In the genomic region with DNA sequence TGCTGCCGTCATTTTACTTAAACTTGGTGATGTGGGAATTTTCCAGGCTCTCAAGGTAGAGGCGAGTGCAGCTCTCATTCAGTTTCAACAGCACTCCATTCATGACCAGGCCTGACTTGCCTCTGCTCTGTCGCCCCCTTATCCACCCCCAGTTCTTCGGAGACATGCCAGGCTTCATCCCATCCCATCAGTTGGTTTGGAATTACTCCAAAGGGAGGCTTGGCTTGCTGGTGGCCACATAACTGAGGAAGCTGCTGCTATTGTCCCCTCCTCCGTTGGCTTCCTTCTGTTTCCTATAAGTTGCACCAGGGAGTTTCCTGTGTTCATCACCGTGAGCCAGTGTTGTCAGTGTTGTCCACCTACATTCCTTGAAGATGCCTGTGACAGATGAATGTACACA, we compare ENCODE assay signal across 14 mouse cellular contexts. TPM values are rescaled to one million over a fixed set of nuclear protein-coding genes. Genes with fewer than 3 reads are reported as not detected.
DNase-seq lines count a peak whose midpoint lies in the region; ATAC-seq and TF ChIP-seq lines count a peak whose summit lies in the region.
"Had no signal": no experiment of that assay in that cellular context is flagged by ENCODE, and none has a peak within 500 bp of the region (broad histone marks: within the 10 kb centered on the region; RNA-seq: fewer than 3 reads in every experiment).

No protein-coding gene starts in this region.

- WGBS in intestine, embryonic 16.5 days = 71% methylated on average over 6 of the region's 6 CpGs
- 67% methylated on average over 6 of the region's 6 CpGs for WGBS in intestine, embryonic 15.5 days
- WGBS in lung, postnatal 0 days = 38% methylated on average over 6 of the region's 6 CpGs
- 52% methylated on average over 6 of the region's 6 CpGs for WGBS in stomach, postnatal 0 days

- no peak overlapping the region for H3K4me3 ChIP-seq in intestine, embryonic 16.5 days (ENCODE audit: low read length)
- H3K4me3 ChIP-seq in intestine, embryonic 15.5 days (replicated peaks) = no peak overlapping the region
- no peak overlapping the region for H3K4me3 ChIP-seq in lung, postnatal 0 days (ENCODE audit: low read depth, low read length)
- H3K4me3 ChIP-seq in stomach, postnatal 0 days (ENCODE audit: low read depth, low read length) = no peak overlapping the region
- H3K4me3 ChIP-seq: forebrain, embryonic 13.5 days; hindbrain, embryonic 10.5 days; liver, embryonic 13.5 days; midbrain, embryonic 13.5 days; neural tube, embryonic 12.5 days had no signal

- H3K27ac ChIP-seq in intestine, embryonic 16.5 days (ENCODE audit: low read length) = 0 out of 2 replicates have a peak overlapping the region, but pooled peaks have one; percentile 5
- H3K27ac ChIP-seq in intestine, embryonic 15.5 days = no peak overlapping the region
- peak overlapping the region; percentile 4; the same call in 1 of the 2 replicates for H3K27ac ChIP-seq in lung, postnatal 0 days (ENCODE audit: low read length)
- peak overlapping the region; percentile 40 for H3K27ac ChIP-seq in stomach, postnatal 0 days (replicated peaks)
- H3K27ac ChIP-seq: forebrain, embryonic 13.5 days; hindbrain, embryonic 10.5 days; liver, embryonic 13.5 days; midbrain, embryonic 13.5 days; neural tube, embryonic 12.5 days had no signal

- H3K4me1 ChIP-seq in intestine, embryonic 16.5 days (ENCODE audit: control insufficient read depth, insufficient read depth, low read length) = peaks cover 27% of the 10 kb centered on the region
- H3K4me1 ChIP-seq in intestine, embryonic 15.5 days (replicated peaks) = peaks cover 29% of the 10 kb centered on the region
- H3K4me1 ChIP-seq in lung, postnatal 0 days (ENCODE audit: insufficient read depth, low read depth, low read length) = peaks cover 17% of the 10 kb centered on the region
- H3K4me1 ChIP-seq in stomach, postnatal 0 days (replicated peaks; ENCODE audit: control insufficient read depth, insufficient read depth) = peaks cover 8% of the 10 kb centered on the region; the same call in 1 of the 2 replicates

- TF ChIP-seq CTCF in lung, postnatal 0 days (IDR thresholded peaks at IDR 0.05) = no peak
- TF ChIP-seq CTCF in stomach, postnatal 0 days (IDR thresholded peaks at IDR 0.05; ENCODE audit: low read depth) = no peak

- no peaks in the 10 kb centered on the region for H3K27me3 ChIP-seq in intestine, embryonic 16.5 days (replicated peaks; ENCODE audit: control insufficient read depth, insufficient read depth, low read length)
- no peaks in the 10 kb centered on the region for H3K27me3 ChIP-seq in intestine, embryonic 15.5 days (replicated peaks)
- H3K27me3 ChIP-seq in lung, postnatal 0 days (replicated peaks; ENCODE audit: insufficient read depth, low read length) = no peaks in the 10 kb centered on the region
- H3K27me3 ChIP-seq in stomach, postnatal 0 days (ENCODE audit: control insufficient read depth, insufficient read depth, low read length) = no peaks in the 10 kb centered on the region
- H3K27me3 ChIP-seq: forebrain, embryonic 13.5 days; liver, embryonic 13.5 days; midbrain, embryonic 13.5 days; neural tube, embryonic 12.5 days had no signal

- H3K36me3 ChIP-seq in intestine, embryonic 16.5 days (ENCODE audit: control insufficient read depth, insufficient read depth, low read length) = no peaks in the 10 kb centered on the region
- peaks cover 2% of the 10 kb centered on the region; the same call in 1 of the 2 replicates for H3K36me3 ChIP-seq in intestine, embryonic 15.5 days
- no peaks in the 10 kb centered on the region for H3K36me3 ChIP-seq in lung, postnatal 0 days (ENCODE audit: insufficient read depth, low read length)
- peaks cover 9% of the 10 kb centered on the region; the same call in 1 of the 2 replicates for H3K36me3 ChIP-seq in stomach, postnatal 0 days (ENCODE audit: control insufficient read depth, insufficient read depth, low read length)

- no peak overlapping the region for H3K9ac ChIP-seq in intestine, embryonic 16.5 days (ENCODE audit: low read depth, low read length)
- H3K9ac ChIP-seq in intestine, embryonic 15.5 days = no peak overlapping the region
- no peak overlapping the region for H3K9ac ChIP-seq in lung, postnatal 0 days (replicated peaks; ENCODE audit: low read depth)
- 0 out of 2 replicates have a peak overlapping the region, but pooled peaks have one; percentile 23 for H3K9ac ChIP-seq in stomach, postnatal 0 days (ENCODE audit: low read length)
- H3K9ac ChIP-seq: forebrain, embryonic 13.5 days; liver, embryonic 13.5 days; midbrain, embryonic 13.5 days; neural tube, embryonic 12.5 days had no signal

- no peaks in the 10 kb centered on the region for H3K9me3 ChIP-seq in intestine, embryonic 16.5 days (ENCODE audit: control insufficient read depth, low read length)
- no peaks in the 10 kb centered on the region for H3K9me3 ChIP-seq in intestine, embryonic 15.5 days
- no peaks in the 10 kb centered on the region for H3K9me3 ChIP-seq in lung, postnatal 0 days (ENCODE audit: low read length)
- H3K9me3 ChIP-seq in stomach, postnatal 0 days (ENCODE audit: control insufficient read depth, low read length) = no peaks in the 10 kb centered on the region
- H3K9me3 ChIP-seq: forebrain, embryonic 13.5 days; hindbrain, embryonic 10.5 days; liver, embryonic 13.5 days; midbrain, embryonic 13.5 days; neural tube, embryonic 12.5 days had no signal

- ATAC-seq in intestine, embryonic 16.5 days = no peak
- ATAC-seq in intestine, embryonic 15.5 days = no peak
- no peak for ATAC-seq in lung, postnatal 0 days
- ATAC-seq in granulocyte monocyte progenitor cell, adult 5-6 weeks (replicated peaks; ENCODE audit: poor library complexity, severe bottlenecking) = 0 out of 2 replicates have a peak, but pooled peaks have one; percentile 12
- no peak for ATAC-seq in stomach, postnatal 0 days (ENCODE audit: low FRiP score, low TSS enrichment)
- ATAC-seq: forebrain, embryonic 13.5 days; midbrain, embryonic 13.5 days had no signal

- DNase-seq in lung, postnatal 0 days (ENCODE audit: low spot score) = no peak
- DNase-seq in lung, adult 18-20 months = no peak
- no peak for DNase-seq in stomach, postnatal 0 days (ENCODE audit: low spot score)
- no peak for DNase-seq in right cerebral cortex, postnatal 14 days
- DNase-seq: adrenal gland, postnatal 25 days; gastrocnemius, postnatal 25 days; liver, embryonic 13.5 days had no signal

- TF ChIP-seq EP300 in lung, postnatal 0 days (IDR thresholded peaks at IDR 0.05) = no peak
- TF ChIP-seq EP300 in stomach, postnatal 0 days (optimal IDR thresholded peaks at IDR 0.05) = no peak

- no peak overlapping the region for H3K4me2 ChIP-seq in intestine, embryonic 16.5 days (ENCODE audit: low read depth, low read length)
- H3K4me2 ChIP-seq in intestine, embryonic 15.5 days (replicated peaks) = no peak overlapping the region
- no peak overlapping the region for H3K4me2 ChIP-seq in lung, postnatal 0 days (replicated peaks; ENCODE audit: low read depth, low read length)
- H3K4me2 ChIP-seq in stomach, postnatal 0 days (replicated peaks; ENCODE audit: low read depth) = no peak overlapping the region
- H3K4me2 ChIP-seq: forebrain, embryonic 13.5 days; liver, embryonic 13.5 days; midbrain, embryonic 13.5 days; neural tube, embryonic 12.5 days had no signal

RNA-seq across cellular contexts. Expression of gene Pptc7, which starts 20.4 kb away (rescaled TPM):
- polyA plus RNA-seq in intestine, embryonic 16.5 days (2015; fragmentation: Nextera tagmentation; extraction: Ambion mirVana) = 6.8 and 9.9 TPM in 2 replicates
- polyA plus RNA-seq in intestine, embryonic 15.5 days (2015; fragmentation: Nextera tagmentation; extraction: Ambion mirVana) = 10.4 and 11.0 TPM in 2 replicates
- 12.2 and 12.7 TPM in 2 replicates for polyA plus RNA-seq in lung, postnatal 0 days (2015; fragmentation: Nextera tagmentation; extraction: Ambion mirVana)
- 12.0 and 14.8 TPM in 2 replicates for total RNA-seq in granulocyte monocyte progenitor cell, adult 5-6 weeks (2014; fragmentation: Nextera tagmentation)
- total RNA-seq in granulocyte monocyte progenitor cell, adult 5-6 weeks (2017) = 17.2 TPM in 2 replicates
- polyA plus RNA-seq in stomach, postnatal 0 days (2015; fragmentation: Nextera tagmentation; extraction: Ambion mirVana) = 7.8 and 8.2 TPM in 2 replicates

RNA-seq across cellular contexts. Expression of gene Tctn1, which starts 40.3 kb away (rescaled TPM):
- 3.2 and 3.5 TPM in 2 replicates for polyA plus RNA-seq in intestine, embryonic 16.5 days (2015; fragmentation: Nextera tagmentation; extraction: Ambion mirVana)
- polyA plus RNA-seq in intestine, embryonic 15.5 days (2015; fragmentation: Nextera tagmentation; extraction: Ambion mirVana) = 3.0 and 3.2 TPM in 2 replicates
- 4.5 and 5.1 TPM in 2 replicates for polyA plus RNA-seq in lung, postnatal 0 days (2015; fragmentation: Nextera tagmentation; extraction: Ambion mirVana)
- 7.2 and 9.3 TPM in 2 replicates for total RNA-seq in granulocyte monocyte progenitor cell, adult 5-6 weeks (2014; fragmentation: Nextera tagmentation)
- 1.8 and 4.3 TPM in 2 replicates for total RNA-seq in granulocyte monocyte progenitor cell, adult 5-6 weeks (2017)
- polyA plus RNA-seq in stomach, postnatal 0 days (2015; fragmentation: Nextera tagmentation; extraction: Ambion mirVana) = 2.3 TPM in 2 replicates

RNA-seq across cellular contexts. Expression of gene Rad9b, which starts 49.5 kb away (rescaled TPM):
- 7.4 and 7.6 TPM in 2 replicates for polyA plus RNA-seq in intestine, embryonic 16.5 days (2015; fragmentation: Nextera tagmentation; extraction: Ambion mirVana)
- 8.6 and 9.2 TPM in 2 replicates for polyA plus RNA-seq in intestine, embryonic 15.5 days (2015; fragmentation: Nextera tagmentation; extraction: Ambion mirVana)
- 6.4 and 6.9 TPM in 2 replicates for polyA plus RNA-seq in lung, postnatal 0 days (2015; fragmentation: Nextera tagmentation; extraction: Ambion mirVana)
- total RNA-seq in granulocyte monocyte progenitor cell, adult 5-6 weeks (2014; fragmentation: Nextera tagmentation) = 1.2 and 3.3 TPM in 2 replicates
- total RNA-seq in granulocyte monocyte progenitor cell, adult 5-6 weeks (2017) = 4.6 and 5.6 TPM in 2 replicates
- 5.2 and 5.3 TPM in 2 replicates for polyA plus RNA-seq in stomach, postnatal 0 days (2015; fragmentation: Nextera tagmentation; extraction: Ambion mirVana)

RNA-seq across cellular contexts. Expression of gene Vps29, which starts 49.6 kb away (rescaled TPM):
- 289 and 291 TPM in 2 replicates for polyA plus RNA-seq in intestine, embryonic 16.5 days (2015; fragmentation: Nextera tagmentation; extraction: Ambion mirVana)
- polyA plus RNA-seq in intestine, embryonic 15.5 days (2015; fragmentation: Nextera tagmentation; extraction: Ambion mirVana) = 268 and 278 TPM in 2 replicates
- polyA plus RNA-seq in lung, postnatal 0 days (2015; fragmentation: Nextera tagmentation; extraction: Ambion mirVana) = 189 and 193 TPM in 2 replicates
- total RNA-seq in granulocyte monocyte progenitor cell, adult 5-6 weeks (2014; fragmentation: Nextera tagmentation) = 118 and 128 TPM in 2 replicates
- 89.8 and 105 TPM in 2 replicates for total RNA-seq in granulocyte monocyte progenitor cell, adult 5-6 weeks (2017)
- polyA plus RNA-seq in stomach, postnatal 0 days (2015; fragmentation: Nextera tagmentation; extraction: Ambion mirVana) = 187 and 191 TPM in 2 replicates
